Mouse (Mus musculus): ENCODE results near the gene Ptprs. TPM values are rescaled to one million over a fixed set of nuclear protein-coding genes. Genes with fewer than 3 reads are reported as not detected.

Gene Ptprs
- polyA plus RNA-seq, 1 experiment from 2014 or later, result 118 TPM

DNA sequence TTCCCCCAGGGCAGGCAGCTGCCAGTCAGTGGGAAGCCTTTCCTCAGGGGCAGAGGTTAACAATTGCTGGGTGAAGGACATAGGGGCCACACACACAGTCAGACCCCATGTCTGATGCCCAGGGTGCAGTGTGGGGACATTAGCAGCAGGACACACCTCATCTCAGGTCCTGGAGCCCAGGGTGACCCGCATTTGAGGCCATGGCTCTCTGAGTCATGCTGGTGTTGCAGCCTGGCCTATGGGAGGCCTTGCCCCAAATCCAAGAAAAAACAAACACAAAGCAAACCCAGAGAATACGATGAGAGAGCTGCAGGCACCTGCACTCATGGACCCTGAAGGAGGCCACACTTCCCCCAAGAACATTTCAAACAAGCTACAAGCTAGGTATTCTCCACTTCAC is 28.6 kb downstream of the Ptprs start:
- no peak for ATAC-seq (ENCODE audit: insufficient number of reproducible peaks, low FRiP score, low TSS enrichment, low read depth)
- peaks cover 82% of the 10 kb centered on the region for H3K36me3 ChIP-seq
- no peak overlapping the region for H3K9ac ChIP-seq
- 73% methylated on average over 2 of the region's 2 CpGs for WGBS
- H3K4me2 ChIP-seq (replicated peaks), result no peak overlapping the region
- H3K9me3 ChIP-seq (replicated peaks), result no peaks in the 10 kb centered on the region
- no peak overlapping the region for H3K27ac ChIP-seq (replicated peaks)
- H3K4me1 ChIP-seq, result 0 out of 2 replicates have a peak, but pooled peaks cover under 1% of the 10 kb centered on the region
- H3K27me3 ChIP-seq, result no peaks in the 10 kb centered on the region
- H3K4me3 ChIP-seq (replicated peaks), result no peak overlapping the region

DNA sequence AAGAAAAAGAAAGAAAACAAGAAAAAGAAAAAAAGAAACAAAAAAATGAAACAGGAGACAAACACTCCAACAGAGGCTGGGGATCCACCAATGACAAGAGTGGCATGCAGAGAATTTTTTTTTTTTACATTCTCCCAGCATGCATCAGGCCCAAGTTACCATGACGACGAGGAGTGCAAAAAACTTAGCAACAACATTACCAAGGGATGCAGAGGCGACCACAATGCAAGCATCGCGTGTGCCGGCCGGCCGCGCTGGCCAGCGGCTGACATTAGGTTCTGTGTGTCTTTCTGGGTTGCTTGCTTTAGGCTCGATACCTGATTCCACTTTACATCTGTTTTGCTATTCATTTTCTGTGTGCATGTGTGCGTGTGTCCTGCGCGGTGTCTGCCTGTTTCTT is 30.9 kb downstream of the Ptprs start:
- no peaks in the 10 kb centered on the region for H3K9me3 ChIP-seq (replicated peaks)
- H3K9ac ChIP-seq, result no peak overlapping the region
- peaks cover 75% of the 10 kb centered on the region for H3K36me3 ChIP-seq
- peaks cover 7% of the 10 kb centered on the region; the same call in 1 of the 2 replicates for H3K4me1 ChIP-seq
- WGBS, result 65% methylated on average over 14 of the region's 14 CpGs
- no peak overlapping the region for H3K27ac ChIP-seq (replicated peaks)
- H3K4me2 ChIP-seq (replicated peaks), result no peak overlapping the region
- no peaks in the 10 kb centered on the region for H3K27me3 ChIP-seq
- no peak overlapping the region for H3K4me3 ChIP-seq (replicated peaks)
- ATAC-seq (ENCODE audit: insufficient number of reproducible peaks, low FRiP score, low TSS enrichment, low read depth), result no peak

DNA sequence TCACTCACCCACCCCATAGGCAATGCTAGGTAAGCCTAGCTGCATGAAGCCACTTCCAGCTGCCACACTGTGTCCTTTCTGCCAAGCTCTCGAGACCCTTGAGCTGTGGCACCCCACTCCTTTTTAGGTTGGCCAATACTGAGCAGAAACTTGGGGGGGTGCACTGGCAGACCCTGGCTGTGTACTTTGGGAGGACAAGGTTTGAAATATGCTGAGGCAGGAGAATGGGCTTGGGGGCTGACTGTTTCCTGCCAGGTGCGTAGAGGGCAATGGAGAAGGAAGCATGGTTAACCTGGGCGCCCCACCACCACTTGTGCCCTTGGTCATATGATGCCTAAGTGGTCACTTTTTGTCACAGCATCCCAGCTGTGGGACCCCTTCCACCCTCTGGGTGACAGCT is 31.5 kb downstream of the Ptprs start:
- Histone ChIP-seq H3K4me1 (peaks cover 7% of the 10 kb centered on the region; the same call in 1 of the 2 replicates), H3K27me3 (no peaks in the 10 kb centered on the region), H3K4me2 (replicated peaks) (no peak overlapping the region), H3K36me3 (peaks cover 68% of the 10 kb centered on the region), H3K27ac (replicated peaks) (no peak overlapping the region), H3K9ac (no peak overlapping the region), H3K9me3 (replicated peaks) (no peaks in the 10 kb centered on the region), H3K4me3 (replicated peaks) (no peak overlapping the region)
- 90% methylated on average over 3 of the region's 3 CpGs for WGBS
- no peak for ATAC-seq (ENCODE audit: insufficient number of reproducible peaks, low FRiP score, low TSS enrichment, low read depth)

DNA sequence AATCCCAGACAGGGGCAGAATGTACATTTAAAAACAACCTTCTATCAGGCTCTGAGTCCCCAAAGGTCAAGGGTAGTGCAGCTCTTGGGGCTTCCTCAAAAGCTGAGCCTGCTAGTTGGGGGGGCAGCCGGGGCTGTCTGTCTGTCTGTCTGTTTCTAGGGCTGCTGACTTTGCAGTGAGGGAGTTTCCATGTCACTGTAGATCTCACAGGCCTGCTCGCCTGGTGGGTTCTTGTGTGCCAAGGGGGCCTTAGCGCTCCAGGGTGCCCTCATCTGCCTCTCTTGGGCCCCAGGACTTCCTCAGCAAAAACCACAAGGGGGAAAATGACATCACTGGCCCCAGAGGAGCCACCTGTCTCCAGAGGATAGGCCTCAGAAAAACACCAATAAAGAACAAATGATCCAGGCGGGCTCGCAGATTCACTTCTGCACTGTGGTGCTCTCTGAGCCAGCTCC is 32.9 kb downstream of the Ptprs start:
- Histone ChIP-seq H3K9me3 (replicated peaks) (no peaks in the 10 kb centered on the region), H3K36me3 (peaks cover 63% of the 10 kb centered on the region), H3K27ac (replicated peaks) (no peak overlapping the region), H3K4me2 (replicated peaks) (no peak overlapping the region), H3K9ac (no peak overlapping the region), H3K27me3 (no peaks in the 10 kb centered on the region), H3K4me1 (peaks cover 7% of the 10 kb centered on the region; the same call in 1 of the 2 replicates), H3K4me3 (replicated peaks) (no peak overlapping the region)
- ATAC-seq (ENCODE audit: insufficient number of reproducible peaks, low FRiP score, low TSS enrichment, low read depth), result no peak
- 75% methylated on average over 5 of the region's 5 CpGs for WGBS

DNA sequence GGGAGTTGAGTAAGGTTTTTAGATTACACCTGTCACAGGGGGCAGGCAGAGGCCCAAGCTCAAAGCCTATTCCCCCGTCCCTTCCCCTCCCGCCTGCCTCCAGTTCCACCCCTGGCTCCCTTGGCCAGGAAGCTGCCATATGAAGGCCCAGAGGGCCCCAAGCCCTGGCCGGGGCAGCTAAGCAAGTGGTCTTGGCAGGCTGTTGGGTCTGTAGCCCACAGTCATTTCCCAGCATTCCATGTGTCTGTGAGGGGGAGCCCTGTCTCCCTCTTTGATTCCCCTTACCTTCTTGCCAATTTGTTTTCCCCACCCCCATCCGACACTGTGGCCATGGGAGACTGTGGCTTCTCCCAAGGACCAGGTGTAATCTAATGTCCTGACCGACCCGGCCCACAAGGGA is 34.0 kb downstream of the Ptprs start:
- Histone ChIP-seq H3K4me3 (replicated peaks) (no peak overlapping the region), H3K9ac (no peak overlapping the region), H3K27ac (replicated peaks) (no peak overlapping the region), H3K4me2 (replicated peaks) (no peak overlapping the region), H3K4me1 (peaks cover 7% of the 10 kb centered on the region; the same call in 1 of the 2 replicates), H3K9me3 (replicated peaks) (no peaks in the 10 kb centered on the region), H3K27me3 (no peaks in the 10 kb centered on the region), H3K36me3 (peaks cover 63% of the 10 kb centered on the region)
- ATAC-seq (ENCODE audit: insufficient number of reproducible peaks, low FRiP score, low TSS enrichment, low read depth), result no peak; the same call in 1 of the 2 replicates
- 77% methylated on average over 6 of the region's 6 CpGs for WGBS

DNA sequence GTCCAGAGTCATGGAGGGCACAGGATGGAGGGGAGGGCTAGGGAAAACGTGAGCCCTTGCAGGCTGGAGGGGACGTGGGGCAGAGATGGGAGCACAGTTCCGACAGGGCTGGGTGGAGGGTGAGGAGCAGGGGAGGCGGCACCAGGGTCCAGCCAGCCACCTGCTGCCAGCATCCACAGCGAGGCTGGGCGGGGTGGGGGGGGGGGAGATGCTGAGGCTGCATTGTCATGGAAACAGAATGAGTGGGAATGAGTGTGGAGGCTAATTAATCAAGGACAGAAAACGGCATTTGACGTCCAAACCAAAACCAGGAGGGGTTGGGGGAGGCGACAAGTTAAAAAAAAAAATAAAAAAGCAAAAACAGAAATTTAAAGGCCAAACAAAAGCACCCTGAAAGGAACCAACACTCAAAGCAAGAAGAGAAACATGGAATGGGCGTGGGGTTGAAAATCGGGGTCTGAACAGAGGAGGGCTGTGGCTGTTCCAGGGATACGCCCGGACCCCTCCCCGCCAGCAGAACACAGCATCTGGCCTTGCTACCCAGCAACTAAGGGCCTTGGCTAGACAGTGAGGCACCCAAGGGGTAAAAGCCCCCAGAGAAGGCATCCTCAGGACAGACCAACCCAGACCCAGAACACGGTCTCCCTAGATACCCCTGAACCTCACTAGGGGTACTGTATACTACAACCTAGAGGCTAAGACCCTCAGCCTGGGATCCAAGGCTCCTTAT is 36.4 kb downstream of the Ptprs start:
- Histone ChIP-seq H3K27me3 (no peaks in the 10 kb centered on the region), H3K4me3 (replicated peaks) (no peak overlapping the region), H3K4me1 (peaks cover 7% of the 10 kb centered on the region; the same call in 1 of the 2 replicates), H3K9ac (no peak overlapping the region), H3K4me2 (replicated peaks) (no peak overlapping the region), H3K9me3 (replicated peaks) (0 out of 2 replicates have a peak, but pooled peaks cover 4% of the 10 kb centered on the region), H3K27ac (replicated peaks) (no peak overlapping the region), H3K36me3 (peaks cover 71% of the 10 kb centered on the region)
- WGBS, result 82% methylated on average over 15 of the region's 15 CpGs
- no peak for ATAC-seq (ENCODE audit: insufficient number of reproducible peaks, low FRiP score, low TSS enrichment, low read depth)

DNA sequence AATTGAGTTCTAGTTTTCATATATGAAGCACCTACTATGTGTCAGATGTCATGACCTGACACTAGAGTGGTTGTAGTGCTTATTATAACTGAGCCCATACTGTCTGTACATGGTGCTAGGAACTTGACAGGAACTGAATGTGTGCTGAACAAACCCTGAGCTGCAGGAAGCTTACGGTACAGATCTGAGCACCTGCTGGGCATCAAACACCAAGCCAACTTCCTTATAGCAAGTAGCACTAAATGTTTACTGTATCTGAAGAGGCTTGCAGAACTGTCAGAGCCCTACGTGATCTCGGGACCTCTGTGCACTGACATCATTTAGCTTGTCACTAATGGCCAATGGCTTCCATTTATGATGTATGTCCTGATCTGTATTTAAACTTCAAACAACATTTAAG is 44.7 kb downstream of the Ptprs start:
- H3K27me3 ChIP-seq, result no peaks in the 10 kb centered on the region
- peaks cover 84% of the 10 kb centered on the region for H3K36me3 ChIP-seq
- no peaks in the 10 kb centered on the region for H3K4me1 ChIP-seq
- 95% methylated on average over 3 of the region's 3 CpGs for WGBS
- no peak overlapping the region for H3K27ac ChIP-seq (replicated peaks)
- no peak for ATAC-seq (ENCODE audit: insufficient number of reproducible peaks, low FRiP score, low TSS enrichment, low read depth)
- 0 out of 2 replicates have a peak, but pooled peaks cover under 1% of the 10 kb centered on the region for H3K9me3 ChIP-seq (replicated peaks)
- H3K4me2 ChIP-seq (replicated peaks), result no peak overlapping the region
- H3K4me3 ChIP-seq (replicated peaks), result no peak overlapping the region
- H3K9ac ChIP-seq, result no peak overlapping the region

DNA sequence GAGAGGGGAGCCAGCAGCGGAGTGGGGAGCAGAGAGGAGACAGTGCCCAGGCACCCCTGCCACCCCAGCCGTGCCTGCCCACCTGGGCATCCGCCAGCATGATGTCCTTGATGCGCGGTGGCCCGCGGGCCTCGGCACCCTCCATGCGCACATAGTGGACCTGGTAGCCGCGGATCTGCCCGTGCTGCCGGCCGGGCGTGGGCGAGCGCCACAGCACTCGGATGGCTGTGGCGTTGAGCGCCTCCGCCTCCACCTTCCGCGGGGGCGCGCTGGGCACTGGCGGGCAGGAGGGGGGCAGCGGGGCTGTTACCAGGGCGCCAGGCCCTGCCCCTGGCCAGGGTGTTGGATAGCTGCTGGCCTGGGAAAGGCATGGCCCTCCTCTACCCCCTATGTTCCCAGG is 48.4 kb downstream of the Ptprs start:
- peaks cover 17% of the 10 kb centered on the region for H3K4me1 ChIP-seq
- peaks cover 71% of the 10 kb centered on the region for H3K36me3 ChIP-seq
- H3K9ac ChIP-seq, result no peak overlapping the region
- no peak for ATAC-seq (ENCODE audit: insufficient number of reproducible peaks, low FRiP score, low TSS enrichment, low read depth)
- H3K4me2 ChIP-seq (replicated peaks), result no peak overlapping the region
- no peaks in the 10 kb centered on the region for H3K9me3 ChIP-seq (replicated peaks)
- no peak overlapping the region for H3K27ac ChIP-seq (replicated peaks)
- H3K4me3 ChIP-seq (replicated peaks), result no peak overlapping the region
- 82% methylated on average over 28 of the region's 28 CpGs for WGBS
- no peaks in the 10 kb centered on the region for H3K27me3 ChIP-seq

DNA sequence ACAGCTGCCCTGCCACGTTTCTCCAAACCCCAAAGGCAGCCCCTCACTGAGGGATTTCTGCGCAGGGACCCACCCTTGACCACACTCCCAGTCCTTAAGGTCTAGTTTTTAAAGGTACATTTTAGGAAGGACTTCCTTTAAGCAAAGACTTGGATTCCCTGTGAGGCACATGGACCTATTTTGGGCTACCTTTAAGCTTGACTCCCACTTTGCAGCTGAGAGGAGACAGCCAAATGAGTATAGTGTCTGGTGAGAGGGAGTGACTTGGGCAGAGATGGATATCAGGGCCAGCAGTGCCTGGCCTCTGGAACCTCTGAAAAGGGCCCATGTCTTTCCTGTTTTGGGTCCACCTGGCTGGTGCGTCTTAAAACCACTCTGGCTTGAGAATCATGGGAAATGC is 50.3 kb downstream of the Ptprs start:
- no peaks in the 10 kb centered on the region for H3K9me3 ChIP-seq (replicated peaks)
- H3K27ac ChIP-seq (replicated peaks), result peak overlapping the region; percentile 80
- peak overlapping the region; percentile 47 for H3K9ac ChIP-seq
- no peaks in the 10 kb centered on the region for H3K27me3 ChIP-seq
- no peak for ATAC-seq (ENCODE audit: insufficient number of reproducible peaks, low FRiP score, low TSS enrichment, low read depth)
- peaks cover 17% of the 10 kb centered on the region for H3K4me1 ChIP-seq
- peak overlapping the region; percentile 51 for H3K4me3 ChIP-seq (replicated peaks)
- H3K4me2 ChIP-seq (replicated peaks), result peak overlapping the region; percentile 81
- H3K36me3 ChIP-seq, result peaks cover 67% of the 10 kb centered on the region
- 34% methylated on average over 3 of the region's 3 CpGs for WGBS

DNA sequence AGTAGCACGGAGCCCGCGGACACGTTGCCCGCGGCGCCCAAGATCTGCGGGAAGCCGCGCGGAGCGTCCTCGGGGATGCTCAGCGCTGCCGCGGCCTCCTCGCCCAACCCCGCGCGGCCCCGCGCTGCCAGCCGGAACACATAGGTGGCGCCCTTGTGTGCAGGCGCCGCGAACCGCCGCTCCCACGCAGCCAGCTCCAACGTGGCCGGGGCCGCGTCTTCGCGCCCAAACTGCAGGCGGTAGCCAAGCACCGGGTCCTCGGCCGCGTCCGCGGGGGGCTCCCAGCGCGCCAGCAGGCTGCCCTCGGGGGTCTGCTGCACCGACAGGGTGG is 50.7 kb downstream of the Ptprs start:
- peak overlapping the region; percentile 80 for H3K27ac ChIP-seq (replicated peaks)
- peaks cover 71% of the 10 kb centered on the region for H3K36me3 ChIP-seq
- peak overlapping the region; percentile 51 for H3K4me3 ChIP-seq (replicated peaks)
- H3K4me2 ChIP-seq (replicated peaks), result peak overlapping the region; percentile 81
- under 1% methylated on average over 39 of the region's 47 CpGs for WGBS
- peaks cover 17% of the 10 kb centered on the region for H3K4me1 ChIP-seq
- no peaks in the 10 kb centered on the region for H3K9me3 ChIP-seq (replicated peaks)
- peak overlapping the region; percentile 47 for H3K9ac ChIP-seq
- H3K27me3 ChIP-seq, result no peaks in the 10 kb centered on the region
- ATAC-seq (ENCODE audit: insufficient number of reproducible peaks, low FRiP score, low TSS enrichment, low read depth), result peak; percentile 87

DNA sequence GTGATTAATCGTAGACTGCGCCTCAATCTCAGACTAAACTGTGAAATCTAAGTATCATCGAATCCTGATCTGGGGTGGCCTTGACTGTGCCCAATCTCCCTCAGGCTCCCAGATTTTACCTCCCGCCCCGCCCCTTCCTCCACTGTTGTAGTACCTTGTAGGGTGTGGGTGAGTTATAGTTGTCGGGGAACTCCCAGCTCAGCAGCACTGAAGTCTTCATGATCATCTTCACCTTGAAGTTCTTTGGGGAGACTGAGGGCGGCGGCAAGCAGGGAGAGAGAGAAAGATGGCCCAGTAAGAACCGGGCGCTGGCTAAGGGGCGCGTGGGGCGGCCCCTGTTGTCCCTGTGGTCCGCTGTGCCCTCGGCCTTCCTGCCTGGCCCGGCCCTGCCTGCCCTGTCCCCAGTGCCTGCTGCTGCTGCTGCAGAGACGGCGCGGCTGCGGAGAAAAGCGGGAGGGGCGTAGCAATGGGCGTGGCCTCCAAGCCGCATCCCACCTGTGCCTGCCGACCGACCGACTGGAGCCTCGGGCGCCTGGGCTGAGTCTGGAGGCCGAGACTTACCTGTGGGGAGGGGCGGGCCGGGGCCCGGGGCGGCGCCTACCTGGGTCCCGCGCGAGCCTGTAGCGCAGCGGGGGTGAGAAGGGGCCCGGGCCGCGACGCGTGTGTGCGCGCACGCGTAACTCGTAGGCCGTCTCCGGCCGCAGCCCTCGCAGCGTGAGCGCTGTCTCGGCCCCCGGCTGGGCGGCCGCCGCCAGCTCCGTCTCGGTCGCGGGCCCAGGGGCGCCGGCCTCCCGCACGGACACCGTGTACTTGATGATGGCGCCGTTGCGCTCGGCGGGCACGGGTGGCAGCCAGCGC is 51.3 kb downstream of the Ptprs start:
- Histone ChIP-seq H3K36me3 (peaks cover 77% of the 10 kb centered on the region), H3K9me3 (replicated peaks) (no peaks in the 10 kb centered on the region), H3K4me3 (replicated peaks) (peak overlapping the region; percentile 51), H3K4me2 (replicated peaks) (peak overlapping the region; percentile 81), H3K4me1 (peaks cover 17% of the 10 kb centered on the region), H3K9ac (peak overlapping the region; percentile 47), H3K27me3 (no peaks in the 10 kb centered on the region), H3K27ac (replicated peaks) (peak overlapping the region; percentile 80)
- peak; percentile 70 for ATAC-seq (ENCODE audit: insufficient number of reproducible peaks, low FRiP score, low TSS enrichment, low read depth)
- 13% methylated on average over 76 of the region's 77 CpGs for WGBS

Measured in embryonic facial prominence, embryonic 15.5 days (tissue).